Mouse (Mus musculus) spleen, adult 2 months (tissue): ENCODE data around the gene Crip3. TPM values are rescaled to one million over a fixed set of nuclear protein-coding genes. Genes with fewer than 3 reads are reported as not detected.

ENCODE experiments used
- DNase-seq, 2 experiments: peaks; one replicate each; pipeline versions ENCODE4 v3.0.0 to v3.0.0-alpha.2; 2012 to 2021; ENCODE audit warnings: low spot score in 2 of 2, low read depth in 1 of 2
- H3K27ac ChIP-seq: fragments of 200-500 bp; 2 replicates; pipeline ENCODE4 v1.5.1; 2012; ENCODE audit warnings: low read length, inconsistent platforms; ENCODE audit not compliant: insufficient read depth
- H3K27me3 ChIP-seq: fragments of 200-500 bp; 2 replicates; pipeline ENCODE4 v1.6.1; 2012; ENCODE audit warnings: mild to moderate bottlenecking, moderate library complexity, low read length, inconsistent platforms; ENCODE audit not compliant: control insufficient read depth, insufficient read depth
- H3K36me3 ChIP-seq: fragments of 200-500 bp; 2 replicates; pipeline ENCODE4 v1.6.1; 2012; ENCODE audit warnings: mild to moderate bottlenecking, low read length, inconsistent platforms; ENCODE audit not compliant: control insufficient read depth, insufficient read depth
- H3K4me1 ChIP-seq: fragments of 200-500 bp; 2 replicates; pipeline ENCODE4 v1.6.1; 2011; ENCODE audit warnings: inconsistent platforms; ENCODE audit not compliant: control insufficient read depth, insufficient read depth, insufficient read length
- H3K4me3 ChIP-seq: fragments of 200-500 bp; 2 replicates; pipeline ENCODE4 v1.5.1; 2011; ENCODE audit warnings: mild to moderate bottlenecking, inconsistent platforms; ENCODE audit not compliant: insufficient read depth, insufficient read length; ENCODE audit errors: extremely low read depth
- CTCF ChIP-seq: fragments of 200-500 bp; IDR thresholded peaks from 2 replicates; pipeline ENCODE4 v1.5.1; 2011; ENCODE audit warnings: mild to moderate bottlenecking, inconsistent platforms; ENCODE audit not compliant: insufficient read depth, insufficient read length, insufficient replicate concordance; ENCODE audit errors: extremely low read depth
- POLR2A ChIP-seq: fragments of 200-500 bp; IDR thresholded peaks from 2 replicates; pipeline ENCODE4 v1.6.1; 2011; ENCODE audit warnings: low read depth, low read length, inconsistent platforms
- WGBS: fragments of 180-500 bp; shearing (Covaris S2); methylation state at CpG from one replicate; pipeline ENCODE4 v1.1.7; 2018; 5-methylcytosine and 5-hydroxymethylcytosine counted together
- polyA plus RNA-seq: library from polyadenylated mRNA; depleted of rRNA; stranded (reverse); fragments of >200 nt; gene quantifications from 2 replicates; pipeline ENCODE4 v1.2.3, GENCODE M21; 2012; rRNA removed

Crip3 gene
- 8.9 and 10.0 TPM in 2 replicates for polyA plus RNA-seq

GRCm38 (mm10) chr17:46428761-46429414 lies at the start of gene Crip3:
Crip3 (plus strand) TSS chr17:46428926.
- 0 out of 2 replicates have a peak, but pooled peaks cover 2% of the 10 kb centered on the region for H3K27me3 ChIP-seq
- H3K36me3 ChIP-seq, result no peaks in the 10 kb centered on the region
- no peak for TF ChIP-seq CTCF
- no peak for TF ChIP-seq POLR2A
- DNase-seq, result no peak
- WGBS, result 13% methylated on average over 18 of the region's 18 CpGs
- no peak within 1 kb of the TSS for H3K4me3 ChIP-seq
- no peak within 1 kb of the TSS for H3K27ac ChIP-seq
- no peaks in the 10 kb centered on the region; the same call in 1 of the 2 replicates for H3K4me1 ChIP-seq

GRCm38 (mm10) chr17:46383294-46384060 lies 45.2 kb upstream of the Crip3 start, which contains the start of gene Zfp318:
Zfp318 (plus strand) TSS chr17:46383731.
- peak; percentile 81 to 99 for DNase-seq
- no peaks in the 10 kb centered on the region for H3K27me3 ChIP-seq
- peak within 1 kb of the TSS; percentile 91 for H3K27ac ChIP-seq
- H3K4me3 ChIP-seq, result peak within 1 kb of the TSS; percentile 78
- peaks cover 23% of the 10 kb centered on the region for H3K4me1 ChIP-seq
- TF ChIP-seq POLR2A, result peak; percentile 52
- no peak for TF ChIP-seq CTCF
- under 1% methylated on average over 93 of the region's 105 CpGs for WGBS
- H3K36me3 ChIP-seq, result peaks cover 3% of the 10 kb centered on the region; the same call in 1 of the 2 replicates

- Histone ChIP-seq H3K36me3 (peaks cover 8% of the 10 kb centered on the region), H3K4me3 (peak overlapping the region; percentile 78), H3K4me1 (peaks cover 24% of the 10 kb centered on the region), H3K27me3 (no peaks in the 10 kb centered on the region), H3K27ac (peak overlapping the region; percentile 91)
- TF ChIP-seq CTCF, result no peak
- TF ChIP-seq POLR2A, result no peak
- DNase-seq, result peak in 1 of 2 experiments; percentile 22
- 3% methylated on average over 69 of the region's 70 CpGs for WGBS
Measured at GRCm38 (mm10) chr17:46384061-46384801, 44.5 kb upstream of the Crip3 start.

GRCm38 (mm10) chr17:46388200-46388599 lies 40.5 kb upstream of the Crip3 start:
- TF ChIP-seq CTCF, result no peak
- no peak for TF ChIP-seq POLR2A
- DNase-seq, result peak; percentile 49 to 63
- peaks cover 11% of the 10 kb centered on the region for H3K4me1 ChIP-seq
- peak overlapping the region; percentile 72; the same call in 1 of the 2 replicates for H3K27ac ChIP-seq
- H3K36me3 ChIP-seq, result peaks cover 11% of the 10 kb centered on the region
- no peaks in the 10 kb centered on the region for H3K27me3 ChIP-seq
- H3K4me3 ChIP-seq, result no peak overlapping the region
- 13% methylated on average over 3 of the region's 3 CpGs for WGBS

GRCm38 (mm10) chr17:46393012-46393411 lies 35.7 kb upstream of the Crip3 start:
- WGBS, result 56% methylated on average over 2 of the region's 2 CpGs
- TF ChIP-seq POLR2A (no peak), CTCF (peak; percentile 48; the same call in 1 of the 2 replicates)
- Histone ChIP-seq H3K4me1 (peaks cover 4% of the 10 kb centered on the region), H3K36me3 (peaks cover 25% of the 10 kb centered on the region), H3K27ac (no peak overlapping the region), H3K4me3 (no peak overlapping the region), H3K27me3 (no peaks in the 10 kb centered on the region)
- DNase-seq, result peak; percentile 42 to 47

GRCm38 (mm10) chr17:46394631-46395030 lies 34.1 kb upstream of the Crip3 start:
- DNase-seq, result no peak
- no peak overlapping the region for H3K27ac ChIP-seq
- 84% methylated on average over 1 of the region's 1 CpGs for WGBS
- H3K4me3 ChIP-seq, result no peak overlapping the region
- H3K27me3 ChIP-seq, result no peaks in the 10 kb centered on the region
- peaks cover 31% of the 10 kb centered on the region for H3K36me3 ChIP-seq
- H3K4me1 ChIP-seq, result no peaks in the 10 kb centered on the region; the same call in 1 of the 2 replicates
- TF ChIP-seq POLR2A, result no peak
- TF ChIP-seq CTCF, result no peak
